ENCODE assay signal across 7 mouse cellular contexts in genomic region chr5:100158791-100159637, GRCm38 (mm10). TPM values are rescaled to one million over a fixed set of nuclear protein-coding genes. Genes with fewer than 3 reads are reported as not detected.
DNase-seq lines count a peak whose midpoint lies in the region; ATAC-seq and TF ChIP-seq lines count a peak whose summit lies in the region.

No protein-coding gene starts in this region.

- H3K27me3 ChIP-seq in forebrain, embryonic 14.5 days (replicated peaks; ENCODE audit: control insufficient read depth, insufficient read depth, low read length): no peaks in the 10 kb centered on the region
- no peaks in the 10 kb centered on the region for H3K27me3 ChIP-seq in hindbrain, embryonic 15.5 days
- peaks cover 45% of the 10 kb centered on the region for H3K27me3 ChIP-seq in limb, embryonic 10.5 days (ENCODE audit: low read depth, poor library complexity, severe bottlenecking)
- H3K27me3 ChIP-seq in stomach, postnatal 0 days (ENCODE audit: control insufficient read depth, insufficient read depth, low read length): no peaks in the 10 kb centered on the region

- WGBS in forebrain, embryonic 14.5 days: 2% methylated on average over 61 of the region's 101 CpGs
- under 1% methylated on average over 81 of the region's 101 CpGs for WGBS in hindbrain, embryonic 15.5 days
- WGBS in limb, embryonic 10.5 days: under 1% methylated on average over 91 of the region's 101 CpGs
- whole genome bisulfite sequencing in stomach, postnatal 0 days: under 1% methylated on average over 77 of the region's 101 CpGs

- H3K9ac ChIP-seq in forebrain, embryonic 14.5 days (ENCODE audit: low read length): peak overlapping the region; percentile 90
- peak overlapping the region; percentile 88 for H3K9ac ChIP-seq in hindbrain, embryonic 15.5 days
- H3K9ac ChIP-seq in stomach, postnatal 0 days (ENCODE audit: low read length): peak overlapping the region; percentile 70

- peak overlapping the region; percentile 68; the same call in 1 of the 2 replicates for H3K27ac ChIP-seq in forebrain, embryonic 14.5 days (ENCODE audit: low read depth, low read length)
- peak overlapping the region; percentile 82 for H3K27ac ChIP-seq in hindbrain, embryonic 15.5 days (replicated peaks)
- peak overlapping the region; percentile 79 for H3K27ac ChIP-seq in limb, embryonic 10.5 days
- H3K27ac ChIP-seq in stomach, postnatal 0 days (replicated peaks): no peak overlapping the region

- TF ChIP-seq CTCF in stomach, postnatal 0 days (IDR thresholded peaks at IDR 0.05; ENCODE audit: low read depth): peak; percentile 22; the same call in 1 of the 2 replicates

- no peaks in the 10 kb centered on the region for H3K9me3 ChIP-seq in forebrain, embryonic 14.5 days (replicated peaks; ENCODE audit: control insufficient read depth, low read length)
- no peaks in the 10 kb centered on the region for H3K9me3 ChIP-seq in hindbrain, embryonic 15.5 days
- H3K9me3 ChIP-seq in limb, embryonic 10.5 days (replicated peaks): no peaks in the 10 kb centered on the region
- no peaks in the 10 kb centered on the region for H3K9me3 ChIP-seq in stomach, postnatal 0 days (ENCODE audit: control insufficient read depth, low read length)

- H3K4me2 ChIP-seq in forebrain, embryonic 14.5 days (ENCODE audit: low read length): peak overlapping the region; percentile 94
- peak overlapping the region; percentile 94 for H3K4me2 ChIP-seq in hindbrain, embryonic 15.5 days
- H3K4me2 ChIP-seq in stomach, postnatal 0 days (replicated peaks; ENCODE audit: low read depth): peak overlapping the region; percentile 100

- no peaks in the 10 kb centered on the region for H3K4me1 ChIP-seq in forebrain, embryonic 14.5 days (ENCODE audit: control insufficient read depth, insufficient read depth, low read length)
- H3K4me1 ChIP-seq in hindbrain, embryonic 15.5 days (replicated peaks): peaks cover 23% of the 10 kb centered on the region
- peaks cover 16% of the 10 kb centered on the region for H3K4me1 ChIP-seq in limb, embryonic 10.5 days
- H3K4me1 ChIP-seq in stomach, postnatal 0 days (replicated peaks; ENCODE audit: control insufficient read depth, insufficient read depth): no peaks in the 10 kb centered on the region

- no peak for TF ChIP-seq EP300 in stomach, postnatal 0 days (optimal IDR thresholded peaks at IDR 0.05)

- peak; percentile 34 to 77 for DNase-seq in adrenal gland, adult (ENCODE audit: inconsistent age in 2 of 2, low spot score in 1 of 2)
- peak; percentile 49 for DNase-seq in forebrain, embryonic 14.5 days (ENCODE audit: low spot score)
- DNase-seq in limb, embryonic 10.5 days (ENCODE audit: low spot score): peak; percentile 66
- DNase-seq in mesoderm, embryonic 11.5 days (ENCODE audit: low read depth, low spot score): peak; percentile 44
- peak; percentile 52 for DNase-seq in stomach, postnatal 0 days (ENCODE audit: low spot score)

- peak overlapping the region; percentile 73 for H3K4me3 ChIP-seq in forebrain, embryonic 14.5 days (ENCODE audit: low read depth, low read length)
- peak overlapping the region; percentile 93 for H3K4me3 ChIP-seq in hindbrain, embryonic 15.5 days
- peak overlapping the region; percentile 85 for H3K4me3 ChIP-seq in limb, embryonic 10.5 days
- H3K4me3 ChIP-seq in stomach, postnatal 0 days (ENCODE audit: low read depth, low read length): peak overlapping the region; percentile 81

- ATAC-seq in cerebellum, adult (ENCODE audit: insufficient number of reproducible peaks, low FRiP score, low TSS enrichment): peak; percentile 70
- peak; percentile 80 for ATAC-seq in forebrain, embryonic 14.5 days
- ATAC-seq in hindbrain, embryonic 15.5 days (ENCODE audit: low FRiP score, low read depth): peak; percentile 71
- peak; percentile 61 for ATAC-seq in stomach, postnatal 0 days (ENCODE audit: low FRiP score, low TSS enrichment)

- H3K36me3 ChIP-seq in forebrain, embryonic 14.5 days (ENCODE audit: control insufficient read depth, insufficient read depth, low read length): no peaks in the 10 kb centered on the region
- no peaks in the 10 kb centered on the region for H3K36me3 ChIP-seq in hindbrain, embryonic 15.5 days
- H3K36me3 ChIP-seq in limb, embryonic 10.5 days: no peaks in the 10 kb centered on the region
- no peaks in the 10 kb centered on the region for H3K36me3 ChIP-seq in stomach, postnatal 0 days (ENCODE audit: control insufficient read depth, insufficient read depth, low read length)

RNA-seq across cellular contexts. Expression of gene Tmem150c, which starts 0.6 kb away (rescaled TPM):
- 17.0 and 21.8 TPM in 2 replicates for polyA plus RNA-seq in forebrain, embryonic 14.5 days (2014; fragmentation: Nextera tagmentation; extraction: Ambion mirVana)
- 31.2 and 36.4 TPM in 2 replicates for polyA plus RNA-seq in hindbrain, embryonic 15.5 days (2015; fragmentation: Nextera tagmentation; extraction: Ambion mirVana)
- 0.60 and 0.66 TPM in 2 replicates for polyA plus RNA-seq in limb, embryonic 10.5 days (2016; fragmentation: Nextera tagmentation; extraction: Ambion mirVana)
- polyA plus RNA-seq in stomach, postnatal 0 days (2015; fragmentation: Nextera tagmentation; extraction: Ambion mirVana): 2.4 and 2.5 TPM in 2 replicates
